Mouse (Mus musculus) urinary bladder, postnatal 10 days (tissue): ENCODE data around the gene Spout1.
A peak's percentile ranks its signal among the peaks of the same experiment; 100 is the strongest.

Experiments used
- DNase-seq: peaks from one replicate; pipeline ENCODE4 v3.0.0; 2022; ENCODE audit warnings: low spot score

Gene Spout1

DNA sequence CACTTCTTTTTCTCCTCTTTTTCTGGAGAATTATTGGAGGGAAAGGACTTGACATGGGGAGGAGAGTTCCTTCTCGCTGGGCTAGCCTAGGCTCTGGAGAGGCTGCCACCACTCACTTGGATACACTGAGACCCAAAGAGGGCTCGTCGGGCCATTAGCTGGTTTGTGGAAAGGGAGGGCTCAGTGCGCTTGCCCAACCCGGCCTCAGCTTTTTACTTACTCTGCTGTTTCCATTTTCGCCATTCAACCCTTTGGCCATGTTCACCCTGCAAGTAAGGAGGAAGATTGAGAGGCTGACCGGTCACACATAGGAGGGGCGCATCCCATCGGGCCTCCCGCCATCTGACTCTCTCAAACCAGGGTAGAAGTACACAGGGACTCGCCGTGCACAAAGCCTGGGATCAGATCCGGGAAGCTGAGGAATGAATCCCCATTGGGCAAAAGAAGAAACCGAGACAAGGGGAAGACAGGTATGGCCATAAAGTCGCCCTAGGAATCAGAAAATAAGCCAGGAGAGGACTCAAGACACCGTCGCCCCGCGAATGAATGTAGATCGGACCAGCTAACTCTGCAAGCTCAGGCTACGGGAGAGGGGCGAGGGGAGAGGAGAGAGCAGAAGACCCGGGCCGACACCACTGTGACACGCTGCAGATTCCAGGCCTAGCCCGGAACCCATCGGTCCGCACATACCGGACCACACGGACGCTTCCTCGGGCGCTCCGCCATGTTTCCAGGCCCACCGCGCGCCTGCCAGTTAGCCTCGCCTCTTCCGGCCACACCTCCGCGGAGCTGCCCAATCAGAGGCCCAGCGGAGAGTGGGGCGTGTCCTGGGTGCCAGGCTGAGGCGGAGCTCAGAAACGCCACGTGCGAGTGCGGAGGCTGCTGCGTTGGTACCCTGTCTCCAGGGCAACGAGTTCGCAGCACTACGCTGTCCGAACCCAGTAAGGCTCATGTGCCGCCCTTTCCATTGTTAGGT, at the start of gene Spout1:
Gene Spout1, minus strand, starts transcription at position 760 of the 976 bp plus-strand sequence.
- peak; percentile 80 for DNase-seq

- no peak for DNase-seq
These were observed 38.0 kb upstream of the Spout1 start for GRCm38 (mm10) chr2:30216293-30216692.

DNA sequence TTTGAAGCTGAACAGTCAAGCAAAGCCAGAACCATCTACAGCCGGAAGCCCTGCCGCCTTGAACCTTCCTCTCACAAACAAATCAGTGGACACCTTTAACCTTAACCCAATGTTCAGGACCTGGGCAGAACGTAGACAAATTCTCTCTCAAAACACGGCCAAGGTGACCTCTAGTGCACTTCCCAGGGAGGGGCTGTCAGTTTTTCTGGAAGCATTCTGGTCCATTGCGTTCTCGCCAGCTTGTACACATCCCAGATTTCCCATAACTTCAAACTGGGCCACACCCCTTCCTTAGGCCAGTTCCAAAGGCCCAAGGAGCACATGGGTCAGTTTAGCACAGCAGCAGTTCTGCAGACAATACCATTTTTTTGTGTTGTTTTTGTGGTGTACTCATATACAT, 37.2 kb upstream of the Spout1 start:
- no peak for DNase-seq

GRCm38 (mm10) chr2:30214745-30215144, 36.5 kb upstream of the Spout1 start:
- no peak for DNase-seq

DNA sequence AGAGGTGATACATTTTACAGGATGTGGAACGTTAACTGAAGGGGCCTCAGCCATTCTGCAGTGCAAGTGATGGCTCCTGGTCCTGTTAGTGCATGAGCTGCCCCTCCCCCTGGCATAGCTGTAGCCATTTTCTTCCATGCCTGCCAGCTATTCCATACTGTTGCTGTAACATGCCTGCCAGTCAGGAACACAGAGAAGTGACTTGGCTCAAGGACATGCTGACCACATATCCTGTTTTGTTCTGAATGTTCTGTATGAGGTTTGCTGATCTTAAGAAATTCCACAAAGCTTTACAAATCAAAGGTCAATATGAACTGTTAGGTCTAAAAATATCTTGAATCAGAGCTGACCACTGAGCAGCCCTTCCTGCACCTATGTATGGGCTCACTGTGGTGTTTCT, 34.7 kb upstream of the Spout1 start:
- no peak for DNase-seq

- DNase-seq: no peak
These were observed 33.9 kb upstream of the Spout1 start for GRCm38 (mm10) chr2:30212169-30212545.

- DNase-seq: no peak
These were observed 33.3 kb upstream of the Spout1 start for GRCm38 (mm10) chr2:30211408-30212168.

GRCm38 (mm10) chr2:30207886-30208285, 29.6 kb upstream of the Spout1 start:
- no peak for DNase-seq

- DNase-seq: no peak
These were observed 29.1 kb upstream of the Spout1 start for GRCm38 (mm10) chr2:30207401-30207800.

GRCm38 (mm10) chr2:30205629-30206357, 27.5 kb upstream of the Spout1 start, which contains the start of gene Kyat1:
Gene Kyat1 (minus strand): TSS chr2:30205847.
- DNase-seq: peak; percentile 78

GRCm38 (mm10) chr2:30205255-30205628, 27.0 kb upstream of the Spout1 start:
- no peak for DNase-seq

GRCm38 (mm10) chr2:30203439-30203838, 25.2 kb upstream of the Spout1 start:
- no peak for DNase-seq

DNA sequence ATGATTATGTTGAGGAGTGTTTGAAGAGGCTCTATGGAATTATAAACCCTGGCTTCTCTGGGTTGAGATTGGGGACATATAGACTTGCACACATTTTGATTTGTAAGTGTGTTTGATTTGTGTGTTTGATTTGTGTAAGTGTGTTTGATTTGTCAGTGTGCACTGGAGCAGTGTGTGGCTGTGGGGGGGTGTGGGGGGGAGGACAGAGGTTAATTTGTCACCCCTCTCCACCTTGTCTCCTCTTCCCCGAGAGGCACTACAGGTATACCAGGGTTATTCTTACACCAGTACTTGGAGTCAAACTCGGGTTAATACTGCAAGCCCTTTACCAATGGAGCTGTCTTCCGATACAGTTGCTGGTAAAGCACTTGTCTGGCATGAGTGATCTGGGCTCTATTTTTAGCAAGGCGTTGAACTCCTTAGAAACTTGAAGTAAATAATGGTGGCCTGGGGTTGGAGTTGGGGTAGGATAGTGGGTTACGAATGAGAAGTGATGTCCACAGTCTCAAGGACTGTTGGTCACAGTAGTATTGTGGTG, 22.2 kb upstream of the Spout1 start:
- DNase-seq: no peak

DNA sequence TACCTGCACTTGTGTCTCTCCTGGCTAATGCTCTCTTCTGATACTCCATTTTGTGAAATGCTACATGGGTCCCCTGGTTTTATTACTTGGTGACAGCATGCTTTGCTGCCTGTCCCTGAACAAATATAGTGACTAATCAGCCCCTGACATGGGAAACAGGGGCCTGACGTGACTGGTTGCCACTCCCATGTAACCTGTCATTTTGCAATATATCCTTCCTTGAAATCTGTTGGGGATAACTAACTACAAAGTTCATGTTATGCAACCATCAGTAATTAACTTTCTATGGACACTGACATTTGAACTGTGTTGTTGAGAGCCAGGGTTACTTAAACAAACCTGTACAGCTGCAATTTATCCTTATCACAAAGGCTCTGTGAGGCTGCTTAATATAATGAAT, 21.7 kb upstream of the Spout1 start:
- DNase-seq: no peak

DNA sequence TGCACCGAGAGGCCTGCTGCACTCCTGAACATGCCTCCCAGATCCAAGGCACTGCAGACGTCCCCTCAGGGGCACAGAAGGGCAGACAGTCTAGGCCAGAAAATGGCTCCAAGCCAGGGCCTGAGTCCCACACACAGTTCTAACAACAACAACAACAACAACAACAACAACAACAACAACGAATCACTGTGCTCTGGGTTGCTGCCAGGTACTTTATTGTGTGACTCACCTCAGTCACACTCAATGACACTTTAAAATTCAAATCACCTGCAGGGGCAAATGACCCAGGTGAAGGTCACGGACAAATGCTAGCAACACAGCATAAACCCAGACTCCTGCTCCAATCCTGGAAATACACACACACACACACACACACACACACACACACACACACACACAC, 19.8 kb upstream of the Spout1 start:
- no peak for DNase-seq

DNA sequence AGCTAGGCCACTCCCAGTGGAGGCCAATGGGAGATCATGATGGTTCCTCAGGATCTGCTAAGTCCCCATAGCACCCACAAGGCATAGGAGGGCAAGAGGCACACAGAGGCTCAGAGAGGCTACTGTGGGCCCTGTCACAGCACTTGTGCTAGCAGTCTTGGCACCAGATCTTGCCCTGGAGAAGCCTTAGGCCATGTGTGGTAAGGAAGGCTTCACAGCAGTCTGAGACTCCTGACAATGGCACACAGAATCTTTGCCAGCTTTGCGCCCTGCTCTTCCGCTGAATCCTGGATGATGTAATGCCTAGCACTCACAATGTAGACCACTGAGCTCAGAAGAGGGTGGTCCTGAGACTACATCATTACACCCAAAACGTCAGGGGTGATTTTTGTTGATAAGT, 16.4 kb upstream of the Spout1 start:
- DNase-seq: no peak

DNA sequence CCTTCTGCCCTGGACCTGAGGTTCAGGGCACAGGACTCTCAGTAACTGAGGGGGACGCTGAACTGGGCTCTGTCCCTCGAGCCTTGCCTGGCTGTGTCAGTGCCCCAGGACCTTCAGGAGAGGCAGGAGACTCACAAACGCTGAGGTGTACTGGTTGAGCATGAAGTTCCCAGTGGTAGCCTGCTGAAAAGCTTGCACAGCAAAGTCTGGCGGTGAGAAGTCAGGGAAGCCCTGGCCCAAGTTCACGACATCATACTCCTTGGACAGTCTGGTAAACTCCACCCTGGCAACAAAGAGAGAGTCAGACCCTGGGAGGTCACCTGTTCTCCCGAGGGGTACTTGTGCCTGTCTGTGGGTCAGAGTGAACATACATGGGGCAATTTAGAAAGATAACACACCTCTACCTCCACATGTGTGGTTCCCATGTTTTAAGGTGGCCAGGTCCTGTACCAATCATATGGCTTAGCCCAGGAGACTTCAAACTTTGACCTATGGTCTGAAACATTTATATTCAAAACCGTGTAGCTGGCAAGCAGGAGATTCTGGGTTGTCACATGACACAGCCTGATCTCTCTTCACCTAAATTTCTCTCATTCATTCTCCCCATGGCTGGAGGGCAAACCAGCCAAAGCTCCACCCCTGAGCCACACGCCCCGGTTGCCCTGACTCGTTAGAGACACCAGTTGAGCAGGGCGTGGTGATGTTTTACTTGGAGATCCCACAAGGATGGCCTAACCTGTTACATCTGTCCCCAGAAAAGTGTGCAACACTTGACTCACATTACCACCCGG, 13.7 kb upstream of the Spout1 start:
- DNase-seq: no peak

DNA sequence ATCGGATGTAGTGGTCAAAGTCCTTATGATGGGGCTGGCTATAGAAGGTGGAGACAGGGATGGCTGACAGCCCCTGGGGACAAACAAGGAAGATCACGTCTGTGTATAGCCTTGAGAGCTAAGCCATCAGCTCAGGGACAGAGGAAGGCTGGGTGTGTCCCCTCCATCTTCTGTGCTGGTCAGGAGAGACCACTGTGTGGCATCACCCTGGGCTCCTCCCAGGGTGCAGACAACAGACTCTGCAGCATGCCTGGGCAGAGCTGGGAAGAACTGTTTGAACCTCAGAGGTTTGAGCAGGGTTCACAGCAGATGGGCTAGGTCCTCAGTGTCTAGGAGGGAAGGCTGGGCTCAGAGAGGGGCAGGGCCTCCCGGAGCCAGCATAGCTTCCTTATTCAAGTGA, 7.4 kb upstream of the Spout1 start:
- no peak for DNase-seq

DNA sequence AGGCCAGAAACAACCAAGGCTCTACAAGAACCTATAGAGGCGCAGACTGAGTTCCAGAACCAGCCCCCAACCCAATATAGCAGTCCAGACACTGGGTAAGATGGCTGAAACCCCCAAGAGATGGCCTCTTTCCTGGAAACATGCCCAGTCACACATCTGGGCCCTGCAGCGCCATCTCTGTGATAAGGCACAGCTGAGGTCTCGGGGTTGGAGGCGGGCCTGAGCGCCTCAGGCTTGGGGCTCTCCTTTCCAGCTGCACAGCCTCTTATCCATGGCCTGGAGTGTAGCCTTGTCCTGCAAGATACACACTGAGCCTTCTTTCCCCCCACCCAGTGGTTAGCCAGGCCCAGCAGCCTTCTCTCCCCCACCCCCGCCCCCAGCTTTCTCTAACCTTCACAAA, 7.0 kb upstream of the Spout1 start:
- no peak for DNase-seq

DNA sequence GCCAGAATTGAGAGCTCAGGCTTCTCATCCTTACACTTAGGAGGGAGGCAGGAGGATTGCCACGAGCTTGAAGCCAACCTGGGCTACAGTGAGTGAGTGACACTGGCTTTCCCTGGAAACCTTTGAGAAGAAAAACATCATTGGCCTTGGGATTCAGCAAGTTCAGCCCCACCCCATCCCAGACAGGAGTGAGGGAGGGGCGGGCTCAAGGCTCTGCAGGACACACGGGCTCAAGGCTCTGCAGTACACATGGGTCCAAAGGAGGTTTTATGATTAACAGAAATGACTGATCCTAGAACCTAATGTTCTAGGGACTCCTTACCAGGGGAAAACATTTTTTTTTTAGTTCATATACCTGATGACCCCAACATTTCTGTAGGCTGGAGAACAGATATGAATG, 5.5 kb upstream of the Spout1 start:
- no peak for DNase-seq

DNA sequence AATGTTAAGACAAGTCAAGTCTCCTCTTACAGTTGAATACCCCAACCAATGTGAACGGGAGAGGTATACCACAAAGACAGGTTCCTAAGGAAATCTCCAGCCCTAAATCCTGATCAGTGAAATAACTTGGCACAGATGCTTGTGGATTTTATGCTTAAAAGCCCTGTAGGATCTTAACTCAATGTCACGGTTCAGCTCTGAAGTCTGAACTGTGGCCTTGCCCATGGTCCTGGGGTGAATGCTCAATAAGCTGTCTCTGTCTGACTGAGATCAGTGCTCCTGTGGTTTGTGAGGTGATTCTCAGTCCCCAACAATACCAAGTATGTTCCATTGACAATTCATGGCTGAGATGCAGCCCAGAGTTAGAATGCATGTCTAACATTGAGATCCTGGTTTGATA, 4.2 kb upstream of the Spout1 start:
- DNase-seq: no peak
